Mouse (Mus musculus): ENCODE results near the gene Hoxd13. TPM values are rescaled to one million over a fixed set of nuclear protein-coding genes. Genes with fewer than 3 reads are reported as not detected.

The Hoxd13 gene
- polyA plus RNA-seq, 1 experiment from 2014 or later, result not detected

GRCm38 (mm10) chr2:74674881-74675665 is 7.0 kb downstream of the Hoxd13 start, which contains the start of gene Hoxd12:
Gene Hoxd12 (plus strand): TSS chr2:74675013.
- ATAC-seq (replicated peaks; ENCODE audit: low FRiP score), result 0 out of 2 replicates have a peak, but pooled peaks have one; percentile 21
- H3K4me3 ChIP-seq (ENCODE audit: low read depth, low read length), result no peak within 1 kb of the TSS
- H3K4me2 ChIP-seq (ENCODE audit: low read depth, low read length, severe bottlenecking), result no peak within 1 kb of the TSS

GRCm38 (mm10) chr2:74675666-74676282 is 7.7 kb downstream of the Hoxd13 start:
- DNase-seq (ENCODE audit: low spot score) (peak; percentile 55), ATAC-seq (replicated peaks; ENCODE audit: low FRiP score) (no peak)
- H3K27ac ChIP-seq (ENCODE audit: low read depth, low read length), result no peak overlapping the region
- H3K27me3 ChIP-seq (ENCODE audit: control insufficient read depth, insufficient read depth, low read length), result peaks cover 100% of the 10 kb centered on the region
- WGBS, result 4% methylated on average over 23 of the region's 24 CpGs
- H3K36me3 ChIP-seq (ENCODE audit: control insufficient read depth, insufficient read depth, low read length), result no peaks in the 10 kb centered on the region
- H3K9me3 ChIP-seq (ENCODE audit: control insufficient read depth, low read length), result no peaks in the 10 kb centered on the region
- H3K4me2 ChIP-seq (ENCODE audit: low read depth, low read length, severe bottlenecking), result no peak overlapping the region
- peaks cover 4% of the 10 kb centered on the region; the same call in 1 of the 2 replicates for H3K4me1 ChIP-seq (replicated peaks; ENCODE audit: control insufficient read depth, insufficient read depth, low read length)
- H3K9ac ChIP-seq (ENCODE audit: low read length), result no peak overlapping the region
- no peak overlapping the region for H3K4me3 ChIP-seq (ENCODE audit: low read depth, low read length)

More at GRCm38 (mm10) chr2:74674881-74675665, 7.0 kb downstream of the Hoxd13 start, which contains the start of gene Hoxd12:
- Histone ChIP-seq H3K4me1 (replicated peaks; ENCODE audit: control insufficient read depth, insufficient read depth, low read length) (peaks cover 4% of the 10 kb centered on the region; the same call in 1 of the 2 replicates), H3K27me3 (ENCODE audit: control insufficient read depth, insufficient read depth, low read length) (peaks cover 98% of the 10 kb centered on the region), H3K9ac (ENCODE audit: low read length) (no peak within 1 kb of the TSS), H3K36me3 (ENCODE audit: control insufficient read depth, insufficient read depth, low read length) (no peaks in the 10 kb centered on the region), H3K27ac (ENCODE audit: low read depth, low read length) (no peak within 1 kb of the TSS), H3K9me3 (ENCODE audit: control insufficient read depth, low read length) (no peaks in the 10 kb centered on the region)
- 2% methylated on average over 47 of the region's 47 CpGs for WGBS
- DNase-seq (ENCODE audit: low spot score), result peak; percentile 58

- H3K9me3 ChIP-seq (ENCODE audit: control insufficient read depth, low read length), result no peaks in the 10 kb centered on the region
- H3K27me3 ChIP-seq (ENCODE audit: control insufficient read depth, insufficient read depth, low read length), result peaks cover 100% of the 10 kb centered on the region
- no peak overlapping the region for H3K4me2 ChIP-seq (ENCODE audit: low read depth, low read length, severe bottlenecking)
- peaks cover 4% of the 10 kb centered on the region; the same call in 1 of the 2 replicates for H3K4me1 ChIP-seq (replicated peaks; ENCODE audit: control insufficient read depth, insufficient read depth, low read length)
- no peak overlapping the region for H3K27ac ChIP-seq (ENCODE audit: low read depth, low read length)
- no peak overlapping the region for H3K9ac ChIP-seq (ENCODE audit: low read length)
- DNase-seq (ENCODE audit: low spot score) (peak; percentile 50), ATAC-seq (replicated peaks; ENCODE audit: low FRiP score) (no peak)
- under 1% methylated on average over 9 of the region's 9 CpGs for WGBS
- H3K36me3 ChIP-seq (ENCODE audit: control insufficient read depth, insufficient read depth, low read length), result no peaks in the 10 kb centered on the region
- H3K4me3 ChIP-seq (ENCODE audit: low read depth, low read length), result no peak overlapping the region
Measured at GRCm38 (mm10) chr2:74676376-74677052, 8.4 kb downstream of the Hoxd13 start.

GRCm38 (mm10) chr2:74677106-74677505 is 9.0 kb downstream of the Hoxd13 start:
- Histone ChIP-seq H3K27me3 (ENCODE audit: control insufficient read depth, insufficient read depth, low read length) (peaks cover 100% of the 10 kb centered on the region), H3K4me1 (replicated peaks; ENCODE audit: control insufficient read depth, insufficient read depth, low read length) (peaks cover 6% of the 10 kb centered on the region; the same call in 1 of the 2 replicates), H3K4me2 (ENCODE audit: low read depth, low read length, severe bottlenecking) (no peak overlapping the region), H3K27ac (ENCODE audit: low read depth, low read length) (no peak overlapping the region), H3K36me3 (ENCODE audit: control insufficient read depth, insufficient read depth, low read length) (no peaks in the 10 kb centered on the region), H3K4me3 (ENCODE audit: low read depth, low read length) (no peak overlapping the region), H3K9me3 (ENCODE audit: control insufficient read depth, low read length) (no peaks in the 10 kb centered on the region), H3K9ac (ENCODE audit: low read length) (no peak overlapping the region)
- WGBS, result 9% methylated on average over 2 of the region's 2 CpGs
- ATAC-seq (replicated peaks; ENCODE audit: low FRiP score) (no peak), DNase-seq (ENCODE audit: low spot score) (no peak)

- Histone ChIP-seq H3K27ac (ENCODE audit: low read depth, low read length) (no peak within 1 kb of the TSS), H3K9ac (ENCODE audit: low read length) (no peak within 1 kb of the TSS), H3K27me3 (ENCODE audit: control insufficient read depth, insufficient read depth, low read length) (peaks cover 100% of the 10 kb centered on the region), H3K4me3 (ENCODE audit: low read depth, low read length) (no peak within 1 kb of the TSS), H3K4me2 (ENCODE audit: low read depth, low read length, severe bottlenecking) (no peak within 1 kb of the TSS), H3K4me1 (replicated peaks; ENCODE audit: control insufficient read depth, insufficient read depth, low read length) (peaks cover 5% of the 10 kb centered on the region; the same call in 1 of the 2 replicates), H3K9me3 (ENCODE audit: control insufficient read depth, low read length) (no peaks in the 10 kb centered on the region), H3K36me3 (ENCODE audit: control insufficient read depth, insufficient read depth, low read length) (no peaks in the 10 kb centered on the region)
- WGBS, result 2% methylated on average over 15 of the region's 15 CpGs
- ATAC-seq (replicated peaks; ENCODE audit: low FRiP score) (no peak), DNase-seq (ENCODE audit: low spot score) (peak; percentile 54)
Measured at GRCm38 (mm10) chr2:74678891-74679595, 10.9 kb downstream of the Hoxd13 start, which contains the start of gene Hoxd11. Gene Hoxd11 (plus strand): TSS chr2:74679557.

GRCm38 (mm10) chr2:74679596-74679971 is 11.5 kb downstream of the Hoxd13 start:
- under 1% methylated on average over 26 of the region's 26 CpGs for WGBS

GRCm38 (mm10) chr2:74679980-74680379 is 11.9 kb downstream of the Hoxd13 start:
- Histone ChIP-seq H3K9ac (ENCODE audit: low read length) (no peak overlapping the region), H3K9me3 (ENCODE audit: control insufficient read depth, low read length) (no peaks in the 10 kb centered on the region), H3K4me1 (replicated peaks; ENCODE audit: control insufficient read depth, insufficient read depth, low read length) (peaks cover 5% of the 10 kb centered on the region; the same call in 1 of the 2 replicates), H3K27me3 (ENCODE audit: control insufficient read depth, insufficient read depth, low read length) (peaks cover 100% of the 10 kb centered on the region), H3K36me3 (ENCODE audit: control insufficient read depth, insufficient read depth, low read length) (no peaks in the 10 kb centered on the region), H3K27ac (ENCODE audit: low read depth, low read length) (no peak overlapping the region), H3K4me3 (ENCODE audit: low read depth, low read length) (no peak overlapping the region), H3K4me2 (ENCODE audit: low read depth, low read length, severe bottlenecking) (no peak overlapping the region)
- DNase-seq (ENCODE audit: low spot score), result peak; percentile 49
- ATAC-seq (replicated peaks; ENCODE audit: low FRiP score), result no peak
- WGBS, result 2% methylated on average over 22 of the region's 23 CpGs

More at GRCm38 (mm10) chr2:74679596-74679971, 11.5 kb downstream of the Hoxd13 start:
- Histone ChIP-seq H3K4me2 (ENCODE audit: low read depth, low read length, severe bottlenecking) (no peak overlapping the region), H3K4me1 (replicated peaks; ENCODE audit: control insufficient read depth, insufficient read depth, low read length) (peaks cover 5% of the 10 kb centered on the region; the same call in 1 of the 2 replicates), H3K9ac (ENCODE audit: low read length) (no peak overlapping the region), H3K36me3 (ENCODE audit: control insufficient read depth, insufficient read depth, low read length) (no peaks in the 10 kb centered on the region), H3K27ac (ENCODE audit: low read depth, low read length) (no peak overlapping the region), H3K27me3 (ENCODE audit: control insufficient read depth, insufficient read depth, low read length) (peaks cover 100% of the 10 kb centered on the region), H3K9me3 (ENCODE audit: control insufficient read depth, low read length) (no peaks in the 10 kb centered on the region), H3K4me3 (ENCODE audit: low read depth, low read length) (no peak overlapping the region)
- DNase-seq (ENCODE audit: low spot score) (no peak), ATAC-seq (replicated peaks; ENCODE audit: low FRiP score) (no peak)
